Mouse (Mus musculus): ENCODE measurements at regions not wholly inside any gene's neighbourhood (a gene's known extent, or its start where the extent isn't known, plus 50 kb on each side); places are given as distances from the start of the nearest gene placed in this dataset.

GRCm38 (mm10) chr2:169524429-169524828 lies 63.1 kb downstream of the Gm11011 start:
- ATAC-seq (replicated peaks; ENCODE audit: low FRiP score, low TSS enrichment, low read depth) = no peak
- Histone ChIP-seq H3K4me2 (ENCODE audit: low read length) (no peak overlapping the region), H3K4me1 (replicated peaks; ENCODE audit: control insufficient read depth, insufficient read depth, low read length) (0 out of 2 replicates have a peak, but pooled peaks cover 4% of the 10 kb centered on the region), H3K27ac (ENCODE audit: low read depth) (no peak overlapping the region), H3K4me3 (ENCODE audit: low read depth, low read length) (no peak overlapping the region), H3K9ac (ENCODE audit: low read length) (no peak overlapping the region), H3K36me3 (ENCODE audit: control insufficient read depth, insufficient read depth, low read length) (no peaks in the 10 kb centered on the region), H3K27me3 (replicated peaks; ENCODE audit: control insufficient read depth, insufficient read depth, low read length) (no peaks in the 10 kb centered on the region), H3K9me3 (ENCODE audit: control insufficient read depth, low read length) (no peaks in the 10 kb centered on the region)
- WGBS = 80% methylated on average over 17 of the region's 17 CpGs
- no peak for DNase-seq (ENCODE audit: low spot score)

- Histone ChIP-seq H3K27me3 (replicated peaks; ENCODE audit: control insufficient read depth, insufficient read depth, low read length) (no peaks in the 10 kb centered on the region), H3K4me3 (ENCODE audit: low read depth, low read length) (no peak overlapping the region), H3K9ac (ENCODE audit: low read length) (no peak overlapping the region), H3K4me1 (replicated peaks; ENCODE audit: control insufficient read depth, insufficient read depth, low read length) (0 out of 2 replicates have a peak, but pooled peaks cover 4% of the 10 kb centered on the region), H3K9me3 (ENCODE audit: control insufficient read depth, low read length) (no peaks in the 10 kb centered on the region), H3K36me3 (ENCODE audit: control insufficient read depth, insufficient read depth, low read length) (no peaks in the 10 kb centered on the region), H3K27ac (ENCODE audit: low read depth) (no peak overlapping the region), H3K4me2 (ENCODE audit: low read length) (no peak overlapping the region)
- DNase-seq (ENCODE audit: low spot score) (no peak), ATAC-seq (replicated peaks; ENCODE audit: low FRiP score, low TSS enrichment, low read depth) (no peak)
- WGBS = 71% methylated on average over 9 of the region's 9 CpGs
Observed at GRCm38 (mm10) chr2:169519941-169520340, 67.6 kb downstream of the Gm11011 start.

- no peak overlapping the region for H3K4me2 ChIP-seq (ENCODE audit: low read length)
- no peak overlapping the region for H3K27ac ChIP-seq (ENCODE audit: low read depth)
- no peaks in the 10 kb centered on the region for H3K36me3 ChIP-seq (ENCODE audit: control insufficient read depth, insufficient read depth, low read length)
- no peaks in the 10 kb centered on the region for H3K9me3 ChIP-seq (ENCODE audit: control insufficient read depth, low read length)
- H3K4me1 ChIP-seq (replicated peaks; ENCODE audit: control insufficient read depth, insufficient read depth, low read length) = no peaks in the 10 kb centered on the region
- H3K4me3 ChIP-seq (ENCODE audit: low read depth, low read length) = no peak overlapping the region
- WGBS = 76% methylated on average over 11 of the region's 11 CpGs
- H3K9ac ChIP-seq (ENCODE audit: low read length) = no peak overlapping the region
- no peaks in the 10 kb centered on the region for H3K27me3 ChIP-seq (replicated peaks; ENCODE audit: control insufficient read depth, insufficient read depth, low read length)
- ATAC-seq (replicated peaks; ENCODE audit: low FRiP score, low TSS enrichment, low read depth) = no peak
- DNase-seq (ENCODE audit: low spot score) = no peak
Observed at GRCm38 (mm10) chr2:169515350-169515749, 72.2 kb downstream of the Gm11011 start.

GRCm38 (mm10) chr2:169510741-169511140 lies 76.8 kb downstream of the Gm11011 start:
- H3K9ac ChIP-seq (ENCODE audit: low read length) = no peak overlapping the region
- no peaks in the 10 kb centered on the region for H3K4me1 ChIP-seq (replicated peaks; ENCODE audit: control insufficient read depth, insufficient read depth, low read length)
- ATAC-seq (replicated peaks; ENCODE audit: low FRiP score, low TSS enrichment, low read depth) (no peak), DNase-seq (ENCODE audit: low spot score) (no peak)
- H3K36me3 ChIP-seq (ENCODE audit: control insufficient read depth, insufficient read depth, low read length) = no peaks in the 10 kb centered on the region
- H3K27me3 ChIP-seq (replicated peaks; ENCODE audit: control insufficient read depth, insufficient read depth, low read length) = no peaks in the 10 kb centered on the region
- H3K27ac ChIP-seq (ENCODE audit: low read depth) = no peak overlapping the region
- 91% methylated on average over 2 of the region's 2 CpGs for whole genome bisulfite sequencing
- no peak overlapping the region for H3K4me2 ChIP-seq (ENCODE audit: low read length)
- no peaks in the 10 kb centered on the region for H3K9me3 ChIP-seq (ENCODE audit: control insufficient read depth, low read length)
- H3K4me3 ChIP-seq (ENCODE audit: low read depth, low read length) = no peak overlapping the region

GRCm38 (mm10) chr2:169509406-169509805 lies 78.1 kb downstream of the Gm11011 start:
- Histone ChIP-seq H3K9ac (ENCODE audit: low read length) (no peak overlapping the region), H3K4me1 (replicated peaks; ENCODE audit: control insufficient read depth, insufficient read depth, low read length) (no peaks in the 10 kb centered on the region), H3K27me3 (replicated peaks; ENCODE audit: control insufficient read depth, insufficient read depth, low read length) (no peaks in the 10 kb centered on the region), H3K4me3 (ENCODE audit: low read depth, low read length) (no peak overlapping the region), H3K27ac (ENCODE audit: low read depth) (no peak overlapping the region), H3K36me3 (ENCODE audit: control insufficient read depth, insufficient read depth, low read length) (no peaks in the 10 kb centered on the region), H3K9me3 (ENCODE audit: control insufficient read depth, low read length) (no peaks in the 10 kb centered on the region), H3K4me2 (ENCODE audit: low read length) (no peak overlapping the region)
- ATAC-seq (replicated peaks; ENCODE audit: low FRiP score, low TSS enrichment, low read depth) (no peak), DNase-seq (ENCODE audit: low spot score) (no peak)
- 86% methylated on average over 4 of the region's 4 CpGs for WGBS

GRCm38 (mm10) chr2:169504416-169505057 lies 83.0 kb downstream of the Gm11011 start:
- H3K4me1 ChIP-seq (replicated peaks; ENCODE audit: control insufficient read depth, insufficient read depth, low read length) = no peaks in the 10 kb centered on the region; the same call in 1 of the 2 replicates
- H3K4me3 ChIP-seq (ENCODE audit: low read depth, low read length) = no peak overlapping the region
- DNase-seq (ENCODE audit: low spot score) (no peak), ATAC-seq (replicated peaks; ENCODE audit: low FRiP score, low TSS enrichment, low read depth) (no peak)
- H3K9ac ChIP-seq (ENCODE audit: low read length) = no peak overlapping the region
- H3K27ac ChIP-seq (ENCODE audit: low read depth) = no peak overlapping the region
- no peaks in the 10 kb centered on the region for H3K9me3 ChIP-seq (ENCODE audit: control insufficient read depth, low read length)
- H3K4me2 ChIP-seq (ENCODE audit: low read length) = no peak overlapping the region
- no peaks in the 10 kb centered on the region for H3K27me3 ChIP-seq (replicated peaks; ENCODE audit: control insufficient read depth, insufficient read depth, low read length)
- H3K36me3 ChIP-seq (ENCODE audit: control insufficient read depth, insufficient read depth, low read length) = no peaks in the 10 kb centered on the region
- WGBS = 87% methylated on average over 11 of the region's 11 CpGs

- H3K4me1 ChIP-seq (replicated peaks; ENCODE audit: control insufficient read depth, insufficient read depth, low read length) = no peaks in the 10 kb centered on the region; the same call in 1 of the 2 replicates
- no peaks in the 10 kb centered on the region for H3K27me3 ChIP-seq (replicated peaks; ENCODE audit: control insufficient read depth, insufficient read depth, low read length)
- DNase-seq (ENCODE audit: low spot score) (no peak), ATAC-seq (replicated peaks; ENCODE audit: low FRiP score, low TSS enrichment, low read depth) (no peak)
- H3K36me3 ChIP-seq (ENCODE audit: control insufficient read depth, insufficient read depth, low read length) = no peaks in the 10 kb centered on the region
- no peak overlapping the region for H3K4me3 ChIP-seq (ENCODE audit: low read depth, low read length)
- H3K9ac ChIP-seq (ENCODE audit: low read length) = no peak overlapping the region
- WGBS = 73% methylated on average over 6 of the region's 6 CpGs
- no peak overlapping the region for H3K4me2 ChIP-seq (ENCODE audit: low read length)
- H3K9me3 ChIP-seq (ENCODE audit: control insufficient read depth, low read length) = no peaks in the 10 kb centered on the region
- H3K27ac ChIP-seq (ENCODE audit: low read depth) = no peak overlapping the region
Observed at GRCm38 (mm10) chr2:169503598-169503958, 84.0 kb downstream of the Gm11011 start.

- no peak overlapping the region for H3K9ac ChIP-seq (ENCODE audit: low read length)
- DNase-seq (ENCODE audit: low spot score) = no peak
- no peaks in the 10 kb centered on the region for H3K9me3 ChIP-seq (ENCODE audit: control insufficient read depth, low read length)
- no peaks in the 10 kb centered on the region for H3K36me3 ChIP-seq (ENCODE audit: control insufficient read depth, insufficient read depth, low read length)
- H3K27me3 ChIP-seq (replicated peaks; ENCODE audit: control insufficient read depth, insufficient read depth, low read length) = no peaks in the 10 kb centered on the region
- H3K27ac ChIP-seq (ENCODE audit: low read depth) = no peak overlapping the region
- no peak overlapping the region for H3K4me3 ChIP-seq (ENCODE audit: low read depth, low read length)
- H3K4me1 ChIP-seq (replicated peaks; ENCODE audit: control insufficient read depth, insufficient read depth, low read length) = no peaks in the 10 kb centered on the region; the same call in 1 of the 2 replicates
- WGBS = 62% methylated on average over 19 of the region's 19 CpGs
- H3K4me2 ChIP-seq (ENCODE audit: low read length) = no peak overlapping the region
- ATAC-seq (replicated peaks; ENCODE audit: low FRiP score, low TSS enrichment, low read depth) = no peak
Observed at GRCm38 (mm10) chr2:169502717-169503597, 84.6 kb downstream of the Gm11011 start.

All from intestine, embryonic 14.5 days (tissue).